Mouse (Mus musculus): ENCODE results near the gene Pip5k1c. TPM values are rescaled to one million over a fixed set of nuclear protein-coding genes. Genes with fewer than 3 reads are reported as not detected.

Pip5k1c gene
- polyA plus RNA-seq, 1 experiment from 2014 or later: 41.1 TPM

DNA sequence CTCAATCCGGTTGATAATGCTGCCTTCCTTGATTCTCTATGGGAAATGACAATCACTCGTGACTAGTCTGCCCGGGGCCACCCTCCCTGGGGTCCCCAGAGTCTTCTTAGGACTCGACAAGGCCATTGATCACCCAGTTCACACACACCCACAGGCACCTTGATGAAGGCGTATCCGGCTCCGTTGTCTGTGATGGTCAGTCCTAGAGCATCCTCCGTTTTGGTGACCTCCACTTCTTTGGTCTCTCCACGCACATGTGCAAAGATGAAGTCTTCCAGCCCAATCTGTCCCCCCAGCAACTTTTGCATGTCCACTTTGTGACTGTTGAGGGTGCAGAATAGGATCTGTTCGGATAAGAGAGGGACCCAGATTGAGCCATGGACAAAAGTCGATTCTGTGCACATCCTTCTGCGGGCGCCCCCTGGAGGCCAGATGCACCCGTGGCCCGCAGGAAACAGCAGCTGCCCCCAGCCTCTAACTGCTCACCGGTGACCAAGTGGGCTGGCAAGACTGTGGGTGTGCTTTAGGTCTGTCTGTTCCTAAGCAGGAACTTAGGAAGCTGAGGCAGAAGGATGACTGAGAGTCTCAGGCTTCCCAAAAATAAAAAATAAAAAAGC is 48.7 kb downstream of the Pip5k1c start:
- Histone ChIP-seq H3K27me3 (replicated peaks) (peaks cover 58% of the 10 kb centered on the region), H3K36me3 (peaks cover 12% of the 10 kb centered on the region)
- 30% methylated on average over 16 of the region's 16 CpGs for WGBS

DNA sequence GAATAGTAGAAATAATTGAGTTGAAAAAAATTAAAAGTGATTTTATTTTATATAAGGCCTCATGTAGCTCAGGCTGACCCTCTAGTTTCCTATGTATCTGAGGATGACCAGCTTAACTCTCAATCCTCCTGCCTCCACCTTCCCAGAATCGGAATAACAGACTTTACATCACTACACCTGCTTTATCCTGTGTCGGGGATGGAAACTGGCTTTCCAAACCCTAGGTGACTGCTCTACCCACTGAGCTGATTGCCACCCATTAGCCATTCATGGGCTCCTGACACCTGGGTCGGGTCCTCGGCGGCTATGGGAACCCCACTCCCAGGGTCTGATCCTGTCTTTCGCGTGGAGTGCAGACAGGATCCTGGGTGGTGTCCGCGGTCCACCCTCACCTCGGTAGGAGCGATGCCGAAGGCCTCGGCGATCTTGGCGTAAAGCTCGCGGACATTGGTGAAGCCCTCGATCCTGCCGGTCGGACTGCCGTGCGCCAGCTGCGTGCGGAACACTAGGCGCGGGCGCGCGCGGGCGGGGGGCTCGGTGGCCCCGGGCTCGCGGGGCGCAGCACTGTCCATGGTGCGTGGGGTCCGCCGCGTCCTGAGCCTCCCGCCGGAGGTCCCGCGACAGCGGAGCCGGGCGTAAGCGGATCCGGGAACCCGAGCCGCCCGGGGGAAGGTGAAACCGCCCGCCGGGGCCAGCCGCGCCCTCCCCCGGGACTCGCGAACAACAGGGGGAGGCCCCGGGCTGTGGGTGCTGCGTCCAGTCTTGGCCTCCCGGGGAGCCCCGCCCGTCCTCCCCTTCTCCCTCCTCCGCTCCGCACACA is 50.1 kb downstream of the Pip5k1c start, which contains the start of gene Gipc3:
TSS of gene Gipc3 (minus strand) at position 581 of the 820 bp plus-strand sequence.
- H3K36me3 ChIP-seq: peaks cover 19% of the 10 kb centered on the region
- H3K27ac ChIP-seq (ENCODE audit: poor library complexity, severe bottlenecking): no peak within 1 kb of the TSS
- H3K4me2 ChIP-seq: peak within 1 kb of the TSS; percentile 88
- ATAC-seq (ENCODE audit: insufficient number of reproducible peaks, low FRiP score): no peak
- H3K9me3 ChIP-seq (replicated peaks): no peaks in the 10 kb centered on the region
- WGBS: 8% methylated on average over 38 of the region's 67 CpGs
- H3K4me3 ChIP-seq: peak within 1 kb of the TSS; percentile 55
- peaks cover 51% of the 10 kb centered on the region for H3K27me3 ChIP-seq (replicated peaks)
- H3K4me1 ChIP-seq (replicated peaks): peaks cover 32% of the 10 kb centered on the region
- peak within 1 kb of the TSS; percentile 74 for H3K9ac ChIP-seq

More for the DNA sequence above, 48.7 kb downstream of the Pip5k1c start:
- Histone ChIP-seq H3K9me3 (replicated peaks) (no peaks in the 10 kb centered on the region), H3K4me1 (replicated peaks) (peaks cover 18% of the 10 kb centered on the region), H3K27ac (ENCODE audit: poor library complexity, severe bottlenecking) (no peak overlapping the region), H3K9ac (no peak overlapping the region), H3K4me2 (no peak overlapping the region), H3K4me3 (no peak overlapping the region)
- ATAC-seq (ENCODE audit: insufficient number of reproducible peaks, low FRiP score): no peak

GRCm38 (mm10) chr10:81344421-81345161 is 51.8 kb downstream of the Pip5k1c start:
- Histone ChIP-seq H3K27me3 (replicated peaks) (peaks cover 41% of the 10 kb centered on the region), H3K4me3 (no peak overlapping the region), H3K36me3 (peaks cover 26% of the 10 kb centered on the region), H3K4me1 (replicated peaks) (peaks cover 48% of the 10 kb centered on the region), H3K4me2 (no peak overlapping the region), H3K27ac (ENCODE audit: poor library complexity, severe bottlenecking) (no peak overlapping the region), H3K9ac (no peak overlapping the region), H3K9me3 (replicated peaks) (no peaks in the 10 kb centered on the region)
- ATAC-seq (ENCODE audit: insufficient number of reproducible peaks, low FRiP score): no peak
- WGBS: 42% methylated on average over 8 of the region's 8 CpGs

- Histone ChIP-seq H3K27me3 (replicated peaks) (peaks cover 41% of the 10 kb centered on the region), H3K9ac (no peak overlapping the region), H3K4me1 (replicated peaks) (peaks cover 49% of the 10 kb centered on the region), H3K4me2 (no peak overlapping the region), H3K27ac (ENCODE audit: poor library complexity, severe bottlenecking) (no peak overlapping the region), H3K4me3 (no peak overlapping the region), H3K9me3 (replicated peaks) (no peaks in the 10 kb centered on the region), H3K36me3 (peaks cover 26% of the 10 kb centered on the region)
- WGBS: 73% methylated on average over 4 of the region's 4 CpGs
- ATAC-seq (ENCODE audit: insufficient number of reproducible peaks, low FRiP score): no peak
These were observed 52.4 kb downstream of the Pip5k1c start for GRCm38 (mm10) chr10:81345162-81345534.

DNA sequence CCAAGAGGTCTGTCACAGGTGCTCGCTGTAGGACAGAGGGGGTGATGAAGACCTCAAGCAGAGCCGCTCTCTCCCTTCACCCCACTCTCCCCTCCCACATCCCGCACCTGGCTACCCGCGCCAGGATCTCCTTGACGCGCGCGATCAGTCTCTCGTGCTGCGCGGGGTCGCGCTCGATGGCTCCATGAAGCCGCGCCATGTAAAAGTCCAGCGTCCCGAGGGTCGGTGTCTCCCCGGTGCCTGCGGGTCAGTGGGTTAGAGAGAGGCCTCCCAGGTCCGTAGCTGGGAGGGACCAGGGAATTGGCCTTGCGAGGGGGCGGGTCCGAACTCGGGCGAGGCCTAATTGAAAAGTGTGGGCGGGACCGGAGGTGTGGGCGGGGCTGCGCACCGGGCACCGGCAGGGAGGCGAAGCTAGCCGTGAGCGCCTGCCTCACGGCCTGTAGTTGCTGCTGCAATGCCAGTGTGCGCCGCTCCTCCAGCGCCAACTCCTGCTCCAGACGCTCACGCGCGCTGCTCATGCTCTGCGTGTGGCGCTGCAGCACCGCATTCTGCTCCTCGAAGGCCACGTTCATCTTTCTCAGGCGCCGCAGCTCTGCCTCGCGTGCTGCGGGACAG is 53.8 kb downstream of the Pip5k1c start:
- Histone ChIP-seq H3K27me3 (replicated peaks) (peaks cover 30% of the 10 kb centered on the region), H3K4me3 (peak overlapping the region; percentile 23), H3K9ac (peak overlapping the region; percentile 56), H3K4me2 (peak overlapping the region; percentile 57), H3K4me1 (replicated peaks) (peaks cover 51% of the 10 kb centered on the region), H3K36me3 (peaks cover 26% of the 10 kb centered on the region), H3K27ac (ENCODE audit: poor library complexity, severe bottlenecking) (peak overlapping the region; percentile 61; the same call in 1 of the 2 replicates), H3K9me3 (replicated peaks) (no peaks in the 10 kb centered on the region)
- ATAC-seq (ENCODE audit: insufficient number of reproducible peaks, low FRiP score): peak; percentile 44
- WGBS: 11% methylated on average over 55 of the region's 55 CpGs

DNA sequence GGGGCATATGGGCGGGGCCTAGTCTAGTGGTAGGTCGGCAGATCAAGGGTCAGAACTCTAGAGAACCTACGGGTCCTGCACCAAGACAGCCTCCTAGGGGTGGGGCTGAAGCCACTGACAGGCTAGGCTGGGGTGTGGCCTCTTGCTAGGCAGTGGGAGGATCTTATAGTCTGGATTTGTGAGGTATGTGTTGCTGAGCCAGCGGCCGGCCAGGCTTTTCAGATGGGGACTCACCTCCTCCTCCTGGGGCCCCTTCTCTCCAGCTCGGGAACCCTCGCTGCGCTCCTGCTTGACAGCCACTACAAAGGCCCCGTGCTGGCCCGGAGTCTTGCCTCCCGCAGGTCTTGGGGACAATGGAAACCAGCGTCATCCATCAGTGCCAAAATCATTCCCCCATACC is 56.4 kb downstream of the Pip5k1c start:
- Histone ChIP-seq H3K9me3 (replicated peaks) (no peaks in the 10 kb centered on the region), H3K9ac (peak overlapping the region; percentile 94), H3K4me3 (peak overlapping the region; percentile 85), H3K27me3 (replicated peaks) (0 out of 2 replicates have a peak, but pooled peaks cover 7% of the 10 kb centered on the region), H3K27ac (ENCODE audit: poor library complexity, severe bottlenecking) (peak overlapping the region; percentile 74; the same call in 1 of the 2 replicates), H3K4me1 (replicated peaks) (peaks cover 48% of the 10 kb centered on the region), H3K4me2 (peak overlapping the region; percentile 70), H3K36me3 (peaks cover 26% of the 10 kb centered on the region)
- ATAC-seq (ENCODE audit: insufficient number of reproducible peaks, low FRiP score): peak; percentile 40
- 9% methylated on average over 12 of the region's 12 CpGs for WGBS

GRCm38 (mm10) chr10:81349961-81350350 is 57.2 kb downstream of the Pip5k1c start:
- peaks cover 45% of the 10 kb centered on the region for H3K4me1 ChIP-seq (replicated peaks)
- peak overlapping the region; percentile 85 for H3K4me3 ChIP-seq
- peak; percentile 1 for ATAC-seq (ENCODE audit: insufficient number of reproducible peaks, low FRiP score)
- 1% methylated on average over 28 of the region's 29 CpGs for WGBS
- peaks cover 26% of the 10 kb centered on the region for H3K36me3 ChIP-seq
- H3K9ac ChIP-seq: peak overlapping the region; percentile 94
- H3K27ac ChIP-seq (ENCODE audit: poor library complexity, severe bottlenecking): peak overlapping the region; percentile 74
- peak overlapping the region; percentile 70 for H3K4me2 ChIP-seq
- no peaks in the 10 kb centered on the region for H3K9me3 ChIP-seq (replicated peaks)
- 0 out of 2 replicates have a peak, but pooled peaks cover 4% of the 10 kb centered on the region for H3K27me3 ChIP-seq (replicated peaks)

DNA sequence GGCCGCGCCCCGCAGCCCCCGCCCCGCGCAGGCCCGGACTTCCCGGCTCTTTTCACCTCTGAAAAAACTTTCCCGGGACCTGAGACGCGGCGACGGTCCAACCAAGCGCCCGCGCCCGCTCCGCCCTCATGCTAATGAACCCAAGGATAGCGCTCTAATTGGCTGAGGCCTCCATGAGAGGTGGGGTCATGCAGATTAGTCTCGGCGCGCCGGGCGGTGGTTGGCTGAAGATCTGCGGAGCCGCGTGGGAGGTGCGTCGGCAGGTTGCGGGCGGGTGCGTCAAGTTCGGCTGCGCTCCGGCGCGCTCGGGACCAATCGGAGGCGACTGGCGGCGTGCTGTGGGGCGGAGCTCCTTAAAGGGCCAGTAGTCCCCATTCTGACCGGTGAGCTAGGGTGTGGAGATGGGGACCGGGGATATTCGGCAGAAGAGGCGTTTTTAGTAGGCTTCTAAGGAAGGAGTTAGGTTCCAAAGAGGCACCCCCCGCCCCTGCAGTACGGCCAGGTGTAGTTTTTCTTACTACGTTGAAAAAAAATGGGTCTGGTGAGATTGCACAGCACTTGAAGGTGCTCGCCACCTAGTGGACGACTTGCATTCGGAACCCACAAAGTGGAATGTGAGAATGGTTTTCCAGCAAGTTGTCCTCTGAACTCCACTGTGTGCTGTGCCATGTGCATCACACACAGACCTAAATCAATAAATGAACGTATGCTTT is 57.7 kb downstream of the Pip5k1c start, which contains the start of gene Hmg20b:
TSS of gene Hmg20b (minus strand) at position 130 of the 713 bp plus-strand sequence.
- Histone ChIP-seq H3K4me3 (peak within 1 kb of the TSS; percentile 85), H3K4me2 (peak within 1 kb of the TSS; percentile 70), H3K27me3 (replicated peaks) (0 out of 2 replicates have a peak, but pooled peaks cover 4% of the 10 kb centered on the region), H3K27ac (ENCODE audit: poor library complexity, severe bottlenecking) (peak within 1 kb of the TSS; percentile 74), H3K9ac (peak within 1 kb of the TSS; percentile 94), H3K4me1 (replicated peaks) (peaks cover 43% of the 10 kb centered on the region), H3K36me3 (peaks cover 23% of the 10 kb centered on the region), H3K9me3 (replicated peaks) (no peaks in the 10 kb centered on the region)
- whole genome bisulfite sequencing: under 1% methylated on average over 54 of the region's 54 CpGs
- peak; percentile 93 for ATAC-seq (ENCODE audit: insufficient number of reproducible peaks, low FRiP score)

DNA sequence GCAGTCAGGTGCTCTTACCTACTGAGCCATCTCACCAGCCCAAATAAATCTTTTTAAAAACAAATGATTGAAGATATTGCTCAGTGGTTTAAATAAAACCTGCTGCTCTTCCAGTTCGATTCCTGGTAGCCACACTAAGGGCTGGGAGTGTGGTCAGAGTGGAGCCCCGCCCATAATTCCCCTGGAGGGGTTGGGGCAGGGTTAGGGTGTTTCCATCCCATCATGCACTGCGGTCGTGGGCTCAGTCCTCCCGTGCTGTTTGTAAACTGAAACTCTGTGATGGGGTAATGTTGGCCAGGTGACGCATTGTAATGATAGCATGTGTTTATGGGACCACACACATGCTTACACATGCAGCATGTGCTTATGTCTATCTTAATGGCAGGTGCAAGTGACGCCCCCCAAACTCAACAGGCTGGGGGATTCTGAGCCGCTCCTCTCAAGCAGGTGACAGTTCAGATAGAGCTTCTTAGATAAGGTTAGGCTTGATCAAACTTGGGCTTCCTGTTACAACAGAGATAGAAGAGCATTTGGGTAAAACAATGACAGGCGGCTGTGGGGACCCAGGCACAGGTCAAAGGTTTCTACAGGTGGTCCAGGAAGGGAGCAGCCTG is 59.0 kb downstream of the Pip5k1c start:
- H3K36me3 ChIP-seq: peaks cover 14% of the 10 kb centered on the region
- WGBS: 18% methylated on average over 9 of the region's 9 CpGs
- H3K4me2 ChIP-seq: peak overlapping the region; percentile 5; the same call in 1 of the 2 replicates
- ATAC-seq (ENCODE audit: insufficient number of reproducible peaks, low FRiP score): no peak
- H3K27me3 ChIP-seq (replicated peaks): 0 out of 2 replicates have a peak, but pooled peaks cover 6% of the 10 kb centered on the region
- no peak overlapping the region for H3K9ac ChIP-seq
- H3K4me3 ChIP-seq: no peak overlapping the region
- H3K4me1 ChIP-seq (replicated peaks): peaks cover 43% of the 10 kb centered on the region
- no peak overlapping the region for H3K27ac ChIP-seq (ENCODE audit: poor library complexity, severe bottlenecking)
- H3K9me3 ChIP-seq (replicated peaks): no peaks in the 10 kb centered on the region

Data from heart, embryonic 12.5 days (tissue).